Mouse (Mus musculus) kidney, adult 11 months (tissue): ENCODE results near the gene Gstm3.
"Not testable (repeated sequence)": the region's sequence is repeated elsewhere in the genome, so short reads cannot be mapped to it uniquely, and the experiment has no call there.

ENCODE experiments used
- DNase-seq: peaks from one replicate; pipeline ENCODE4 v3.0.0; 2022

The Gstm3 gene

GRCm38 (mm10) chr3:107971101-107971500 lies 2.0 kb upstream of the Gstm3 start:
- not testable (repeated sequence) for DNase-seq

DNA sequence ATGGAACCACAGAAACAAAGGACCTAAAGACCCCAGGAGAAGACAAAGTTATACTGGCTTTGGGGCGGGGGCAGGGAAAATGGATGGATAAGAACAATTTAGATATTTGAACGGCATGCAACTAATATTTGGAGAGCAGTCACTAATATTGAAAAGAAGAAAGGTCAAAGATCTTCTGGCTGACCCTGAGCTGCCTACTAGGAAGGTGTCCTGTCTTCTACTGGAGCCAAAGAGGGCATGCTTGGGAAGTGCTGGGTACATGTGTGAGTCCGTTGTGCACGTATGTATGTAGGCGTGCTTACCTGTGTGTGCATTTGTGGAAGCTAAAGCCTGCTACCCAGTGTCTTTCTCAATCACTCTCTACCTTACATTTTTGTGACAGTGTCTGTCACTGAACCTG lies 2.5 kb downstream of the Gstm3 start:
- DNase-seq, result no peak

DNA sequence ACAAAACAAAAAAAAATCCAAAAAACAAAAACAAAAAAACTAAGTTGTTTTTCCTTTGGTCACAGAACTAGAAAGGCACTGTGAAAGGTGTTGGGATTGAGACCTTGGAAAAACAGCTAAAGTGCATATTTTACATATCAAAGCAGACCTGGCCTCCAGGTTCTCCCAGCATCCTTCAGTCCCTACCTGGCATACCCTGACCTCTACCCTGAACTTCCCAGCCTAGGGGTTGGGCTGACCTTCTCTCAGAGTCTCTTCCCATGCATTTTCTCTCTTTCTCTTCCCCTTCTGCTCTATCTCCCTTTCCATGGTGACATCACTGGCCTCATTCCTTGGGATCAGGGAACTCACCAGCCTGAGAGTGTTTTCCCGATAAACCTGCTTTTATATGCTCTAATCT lies 3.5 kb downstream of the Gstm3 start:
- DNase-seq, result no peak

- no peak for DNase-seq
These were observed 4.3 kb downstream of the Gstm3 start for GRCm38 (mm10) chr3:107964656-107965308.

DNA sequence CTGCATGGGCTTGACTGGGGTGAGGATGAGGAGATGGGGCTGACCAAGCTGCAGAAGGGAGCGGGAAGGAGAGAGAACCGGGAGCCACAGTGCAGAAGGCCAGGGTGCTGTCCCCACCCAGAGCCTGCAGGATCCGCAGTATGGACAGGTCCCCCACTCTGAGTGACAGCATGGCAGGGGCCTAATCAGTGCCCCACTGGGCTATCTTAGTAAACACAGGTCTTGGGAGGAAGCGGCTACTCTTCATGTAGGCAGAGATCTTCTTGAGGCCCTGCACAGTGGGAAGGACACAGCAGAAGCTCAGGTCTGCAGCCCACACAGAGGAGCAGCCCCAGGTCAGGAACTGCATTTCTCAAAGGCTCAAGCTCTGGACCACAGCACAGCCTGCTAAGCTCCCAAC lies 5.1 kb downstream of the Gstm3 start:
- no peak for DNase-seq

DNA sequence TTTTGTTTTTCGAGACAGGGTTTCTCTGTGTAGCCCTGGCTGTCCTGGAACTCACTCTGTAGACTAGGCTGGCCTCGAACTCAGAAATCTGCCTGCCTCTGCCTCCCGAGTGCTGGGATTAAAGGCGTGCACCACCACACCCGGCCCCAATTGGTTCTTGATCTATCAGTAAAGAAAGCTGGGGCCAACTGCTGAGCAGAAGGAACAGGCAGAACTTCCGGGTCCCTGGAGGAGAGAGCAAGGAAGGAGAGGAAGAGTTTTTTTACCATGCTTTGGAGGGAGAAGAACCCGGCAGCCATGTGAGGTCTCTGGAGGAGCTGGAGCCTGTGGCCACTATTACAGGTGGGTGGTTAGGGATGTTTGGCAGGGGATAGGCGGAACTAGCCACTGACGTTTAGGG lies 13.8 kb downstream of the Gstm3 start:
- DNase-seq, result not testable (repeated sequence)

DNA sequence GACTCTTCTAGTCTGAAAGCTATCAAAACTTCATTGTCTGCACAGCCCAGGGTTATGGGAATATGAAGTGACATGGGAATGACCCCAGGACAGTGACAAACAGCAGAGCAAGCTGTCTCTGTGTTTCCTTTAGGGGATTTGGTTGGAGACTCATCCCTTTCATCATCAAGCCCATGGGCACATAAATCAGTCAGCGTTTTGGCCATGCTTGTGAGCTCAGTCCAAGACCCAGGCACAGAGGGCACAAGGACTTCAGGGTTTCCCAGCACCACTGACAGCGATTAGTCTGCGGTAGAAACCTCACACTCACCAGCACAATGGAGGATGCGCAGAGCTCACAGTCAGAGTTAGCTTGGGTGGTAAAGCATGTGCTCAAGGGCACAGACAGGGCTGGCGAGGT lies 15.2 kb downstream of the Gstm3 start:
- DNase-seq, result no peak

DNA sequence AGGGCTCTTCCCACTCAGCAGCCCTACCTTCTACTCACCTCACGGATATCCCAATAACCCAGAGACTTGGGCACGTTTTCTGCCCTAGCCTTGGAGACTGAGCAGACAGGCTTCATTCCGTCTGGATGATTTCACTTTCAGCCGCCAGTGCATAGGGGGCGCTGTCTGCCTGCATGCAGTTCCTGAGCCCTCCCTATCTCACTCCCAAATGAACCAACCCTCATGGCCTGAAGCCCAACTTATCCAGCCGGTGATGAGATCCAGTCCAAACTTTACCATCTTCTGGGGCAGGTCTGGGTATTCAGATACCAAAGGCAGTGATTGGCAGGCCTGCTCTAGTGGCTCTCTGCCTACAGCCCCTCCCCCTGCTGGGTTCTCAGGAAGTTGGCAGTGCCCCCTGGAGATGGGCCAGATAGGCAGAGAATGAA lies 15.7 kb downstream of the Gstm3 start:
- DNase-seq, result peak; percentile 80

DNA sequence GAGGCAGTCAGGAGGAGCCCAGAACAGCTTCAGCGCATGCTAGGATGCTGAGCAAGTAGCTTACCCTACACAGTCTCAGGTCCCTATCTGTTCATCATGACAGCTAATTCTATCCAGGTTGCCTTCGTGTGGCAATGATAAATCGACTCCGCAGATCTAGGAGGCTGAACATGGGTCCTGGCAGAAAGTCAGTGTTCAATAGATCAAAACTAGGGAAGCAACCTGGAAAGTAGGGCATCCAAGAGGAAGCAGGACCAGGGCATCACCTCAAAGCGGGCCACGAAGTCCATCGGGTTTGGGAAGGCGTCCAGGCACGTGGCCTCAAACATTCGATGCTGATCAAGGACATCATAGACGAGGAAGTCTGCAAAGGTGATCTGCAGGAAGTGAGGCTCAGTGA lies 18.6 kb downstream of the Gstm3 start:
- DNase-seq, result no peak

GRCm38 (mm10) chr3:107949461-107949860 lies 19.6 kb downstream of the Gstm3 start:
- not testable (repeated sequence) for DNase-seq

DNA sequence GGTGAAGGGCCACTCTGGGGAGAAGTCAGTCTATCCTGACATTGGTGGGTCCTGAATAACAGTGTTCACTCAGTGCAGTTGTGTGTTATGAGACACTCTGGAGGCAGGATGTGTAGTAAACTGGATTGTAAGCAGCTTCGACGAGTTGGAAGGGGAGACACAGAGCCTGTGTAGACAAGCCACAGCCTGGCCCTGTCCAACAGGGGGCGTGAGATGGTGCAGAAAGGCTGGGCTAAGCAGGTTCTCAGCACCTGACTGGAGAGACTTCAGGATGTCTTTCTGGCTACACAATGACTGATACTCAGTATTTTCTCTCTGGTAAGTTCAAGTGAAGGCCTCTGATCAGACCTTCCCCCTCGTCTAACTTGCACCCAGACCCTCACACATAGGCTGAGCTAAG lies 23.4 kb downstream of the Gstm3 start:
- DNase-seq, result no peak

DNA sequence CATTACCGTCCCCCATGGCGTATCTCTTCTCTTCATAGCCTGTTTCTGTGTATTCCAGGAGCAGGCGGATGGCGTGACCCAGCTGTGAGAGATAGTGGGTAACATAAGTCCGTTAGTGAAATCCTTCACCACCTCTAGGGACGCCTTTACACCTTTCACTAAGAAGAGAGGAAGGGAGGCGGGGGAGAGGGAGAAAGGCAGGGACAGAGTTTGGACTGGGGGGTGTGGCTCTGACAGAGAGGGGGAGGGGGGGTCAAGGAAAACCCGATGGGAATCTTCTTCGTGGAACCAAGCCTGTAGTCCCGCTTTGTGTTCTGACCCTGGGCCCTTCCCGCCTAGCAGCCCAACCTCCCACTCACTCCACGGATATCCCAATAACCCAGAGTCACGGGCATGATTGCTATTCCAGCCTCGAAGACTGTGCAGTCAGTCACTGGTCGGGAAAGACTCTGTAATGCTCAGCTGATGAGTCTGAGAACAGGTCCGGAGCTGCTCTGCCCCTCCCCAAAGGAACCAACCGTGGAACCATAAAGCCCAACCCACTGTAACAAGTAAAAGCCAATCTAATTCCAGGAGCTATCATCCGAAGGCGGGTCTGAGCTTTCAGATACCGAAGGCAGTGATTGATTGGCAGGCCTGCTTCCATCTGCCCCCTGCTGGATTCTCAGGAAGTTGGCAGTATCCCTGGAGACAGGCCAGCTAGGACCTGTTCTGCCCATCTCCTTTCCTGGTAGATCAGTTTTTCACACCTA lies 25.7 kb downstream of the Gstm3 start, which contains the start of gene Gstm6:
Gene Gstm6, minus strand, starts transcription at position 511 of the 752 bp plus-strand sequence.
- peak; percentile 67 for DNase-seq

DNA sequence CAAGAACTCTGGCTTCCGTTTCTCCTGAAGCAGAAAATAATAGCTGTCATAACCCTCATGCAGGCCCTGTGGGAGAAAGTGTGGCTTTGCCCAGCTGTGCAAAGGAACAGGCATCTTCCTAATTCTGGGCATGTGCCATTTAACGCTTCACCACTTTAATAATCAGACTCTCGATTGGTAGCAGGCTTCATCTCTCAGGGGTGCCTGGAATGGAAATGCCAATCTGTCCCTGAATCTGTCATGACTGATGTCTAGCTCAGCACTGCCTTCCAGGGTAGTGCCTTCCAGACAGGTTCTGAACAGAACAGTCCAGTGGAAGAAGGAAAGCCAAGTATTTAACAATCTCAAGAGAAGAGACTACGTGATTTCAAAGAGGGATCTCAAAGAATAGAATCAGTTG lies 27.8 kb downstream of the Gstm3 start:
- DNase-seq, result no peak

DNA sequence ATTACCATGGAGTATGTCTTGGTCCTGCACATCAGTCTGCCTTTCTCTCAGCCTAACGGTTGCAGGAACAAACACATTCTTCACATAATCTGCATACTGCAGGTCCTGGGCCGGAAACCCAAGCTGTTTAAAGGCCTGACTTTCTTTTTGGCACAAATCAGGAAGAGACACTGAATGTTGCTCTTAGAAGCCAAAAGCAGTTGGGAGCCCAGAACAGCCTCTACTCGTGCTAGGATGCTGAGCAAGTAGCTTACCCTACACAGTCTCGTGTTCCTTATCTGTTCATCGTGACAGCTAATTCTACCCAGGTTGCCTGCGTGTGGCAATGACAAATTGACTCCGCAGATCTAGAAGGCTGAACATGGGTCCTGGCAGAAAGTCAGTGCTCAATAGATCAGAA lies 28.6 kb downstream of the Gstm3 start:
- DNase-seq, result no peak

GRCm38 (mm10) chr3:107939830-107940229 lies 29.3 kb downstream of the Gstm3 start:
- DNase-seq, result no peak

GRCm38 (mm10) chr3:107939403-107939802 lies 29.7 kb downstream of the Gstm3 start:
- peak; percentile 73 for DNase-seq

- DNase-seq, result no peak
These were observed 33.2 kb downstream of the Gstm3 start for GRCm38 (mm10) chr3:107935888-107936287.

GRCm38 (mm10) chr3:107935268-107935667 lies 33.8 kb downstream of the Gstm3 start:
- DNase-seq, result no peak

GRCm38 (mm10) chr3:107932128-107932527 lies 37.0 kb downstream of the Gstm3 start:
- peak; percentile 61 for DNase-seq

DNA sequence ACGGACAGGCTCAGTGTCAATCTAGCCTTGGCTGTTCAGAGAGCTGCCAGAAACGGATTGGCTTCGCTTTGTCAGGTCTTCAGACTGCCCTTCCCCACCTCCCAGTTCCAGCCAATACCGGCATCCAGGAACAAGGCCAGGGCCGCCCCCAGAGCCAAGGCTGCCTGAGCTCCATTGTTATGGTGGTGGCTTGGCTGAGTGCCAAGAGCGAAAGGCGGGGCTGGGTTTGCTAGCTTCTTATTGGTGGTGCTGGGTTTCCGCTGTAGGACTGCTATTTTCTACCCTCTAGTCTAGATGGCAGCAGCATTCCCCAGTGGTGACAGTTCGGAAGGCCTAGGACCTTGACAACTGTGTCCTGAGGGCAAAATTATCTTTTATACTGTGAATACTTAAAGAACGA lies 37.4 kb downstream of the Gstm3 start, which contains the start of gene Gstm7:
Gene Gstm7, minus strand, starts transcription at position 148 of the 400 bp plus-strand sequence.
- peak; percentile 99 for DNase-seq

GRCm38 (mm10) chr3:107931134-107931533 lies 37.9 kb downstream of the Gstm3 start:
- no peak for DNase-seq

- no peak for DNase-seq
These were observed 39.4 kb downstream of the Gstm3 start for GRCm38 (mm10) chr3:107929731-107930130.

- no peak for DNase-seq
These were observed 39.8 kb downstream of the Gstm3 start for GRCm38 (mm10) chr3:107929243-107929642.

GRCm38 (mm10) chr3:107928691-107929090 lies 40.4 kb downstream of the Gstm3 start:
- DNase-seq, result no peak
